Mouse (Mus musculus): Measurements from ENCODE around the gene Atg13. TPM values are rescaled to one million over a fixed set of nuclear protein-coding genes. Genes with fewer than 3 reads are reported as not detected.

Gene Atg13
- 21.6 and 48.3 TPM in 2 replicates for polyA plus RNA-seq (2012; ENCODE audit: low replicate concordance)

DNA sequence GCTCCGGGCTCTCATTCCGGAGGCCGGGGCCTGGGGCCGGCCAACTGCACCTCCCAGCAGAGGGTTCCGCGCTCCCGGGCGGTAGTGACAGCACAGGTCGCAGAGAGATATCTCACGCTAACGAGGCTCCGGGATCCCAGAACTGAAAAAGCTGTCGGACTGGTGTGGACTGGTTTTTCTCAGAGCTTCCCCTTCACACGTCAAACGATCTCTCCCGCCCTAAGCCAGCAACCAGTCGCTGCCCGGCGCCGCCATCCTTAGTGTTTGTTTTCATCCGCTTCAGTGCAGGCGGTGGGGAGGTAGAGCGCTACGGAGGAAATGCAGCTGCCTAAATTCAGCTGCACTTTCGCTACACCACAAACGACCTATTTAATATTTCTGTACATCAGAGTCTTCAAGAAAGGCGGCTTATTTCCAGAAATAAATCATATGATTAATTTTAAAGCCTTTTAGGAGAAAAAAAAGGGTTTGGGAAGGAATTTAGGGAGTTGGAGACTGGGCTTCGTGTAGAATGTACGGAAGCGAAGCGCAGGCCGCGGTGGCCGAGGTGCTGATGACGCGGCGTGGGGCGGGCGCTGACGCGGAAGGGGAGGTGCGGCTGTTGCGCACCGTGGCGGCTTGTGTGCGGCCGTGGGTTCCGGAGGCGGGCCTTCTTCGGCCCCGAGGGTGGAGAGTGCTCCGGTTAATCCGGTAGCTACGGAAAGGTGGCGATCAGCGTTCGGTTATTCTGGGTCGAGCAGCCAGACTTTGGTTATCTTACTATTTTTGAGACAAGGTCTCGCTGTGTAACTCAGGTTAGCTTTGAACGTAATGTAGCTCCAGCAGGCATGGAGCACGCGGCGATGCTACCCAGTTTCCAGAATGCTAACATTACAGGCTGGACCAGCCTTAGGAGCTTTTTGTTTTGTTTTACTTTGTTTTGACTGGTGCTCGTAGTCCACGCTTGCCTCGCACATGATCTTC lies at the start of gene Atg13, which contains the start of gene Harbi1:
TSS of gene Atg13 (minus strand) at position 305 of the 963 bp plus-strand sequence.
TSS of gene Harbi1 (plus strand) at position 581 of the 963 bp plus-strand sequence.

DNA sequence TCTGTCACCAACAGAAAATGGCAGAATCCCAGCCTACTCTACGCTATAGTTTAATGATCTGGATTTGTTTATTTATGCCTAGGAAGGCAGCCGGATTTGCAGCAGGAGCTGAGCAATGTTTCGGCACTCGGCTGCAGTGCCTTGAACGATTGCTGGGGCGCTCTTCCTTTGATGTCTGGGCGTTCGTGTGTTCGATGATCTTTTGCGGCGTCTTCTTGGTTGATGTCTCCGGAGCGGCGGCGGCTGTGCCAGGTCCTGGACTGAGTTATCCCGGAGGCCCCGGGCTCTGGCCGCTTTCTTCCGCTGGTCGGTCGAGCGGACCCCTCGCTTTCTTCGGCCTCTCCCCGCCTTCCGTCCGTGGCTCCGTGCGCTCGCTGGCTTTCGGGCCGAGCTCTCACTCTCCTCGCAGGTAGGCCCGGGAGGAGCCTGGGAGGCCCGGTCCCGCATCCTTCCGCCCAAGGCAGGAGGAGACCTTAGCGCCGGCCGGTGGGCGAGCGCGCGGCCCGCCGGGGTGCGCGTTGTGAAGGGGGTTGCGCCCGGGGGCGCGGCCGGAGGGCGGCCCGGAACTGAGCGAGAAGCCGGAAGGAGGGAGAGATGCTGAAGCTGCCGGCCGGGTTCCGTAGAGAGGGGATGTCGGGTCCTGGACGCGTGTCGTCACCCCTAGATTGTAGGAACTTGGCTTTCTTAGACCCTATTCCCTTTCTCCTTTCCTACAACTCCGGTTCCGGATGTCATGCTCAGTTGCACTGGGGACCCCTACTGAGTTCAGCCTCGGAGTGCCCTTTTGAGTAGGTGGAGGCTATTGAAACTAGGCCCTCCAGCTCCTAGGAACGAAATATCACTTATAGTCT lies 19.8 kb upstream of the Atg13 start, which contains the start of gene Ambra1:
TSS of gene Ambra1 (plus strand) at position 164 of the 851 bp plus-strand sequence.

DNA sequence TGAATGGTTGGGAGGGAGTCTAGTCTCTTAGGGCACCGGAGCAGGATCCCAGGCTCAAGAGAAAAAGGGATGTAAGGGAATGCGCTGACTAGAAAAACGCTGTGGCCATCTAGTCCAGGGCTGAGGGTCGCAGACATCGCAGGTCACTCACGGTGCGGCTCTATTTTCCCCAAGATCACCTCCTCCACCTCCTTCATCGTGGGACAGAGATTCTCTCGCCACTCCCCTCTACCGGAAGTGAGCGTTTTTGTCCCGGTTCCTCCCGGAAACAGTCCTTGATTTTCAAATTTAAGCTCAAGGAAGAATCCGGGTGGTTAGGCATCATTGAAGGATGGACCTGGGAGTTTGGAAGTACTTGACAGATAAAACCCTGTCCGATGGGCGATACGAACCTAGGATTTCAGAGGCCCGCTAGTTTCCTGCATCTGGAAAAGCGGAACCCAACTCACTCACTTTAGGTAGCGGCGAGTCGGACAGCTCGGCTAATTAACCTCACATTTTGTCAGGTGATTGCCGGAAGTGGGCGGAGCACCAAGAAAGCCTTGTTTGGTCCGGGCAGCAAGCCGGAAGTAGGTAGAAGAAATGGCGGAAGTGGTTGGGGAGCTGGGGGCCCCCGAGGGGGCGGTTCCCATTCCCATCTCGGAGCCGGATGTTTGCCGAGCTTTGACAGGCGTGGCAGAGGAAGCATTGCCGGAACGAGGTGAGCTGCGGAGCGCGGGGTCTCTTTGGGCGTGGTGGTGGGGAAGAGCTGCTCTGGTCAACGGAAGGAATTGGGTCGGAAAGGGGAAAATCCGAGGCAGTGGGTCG lies 60.6 kb downstream of the Atg13 start, which contains the start of the genes Zfp408 and Arhgap1:
TSS of gene Zfp408 (minus strand) at position 239 of the 807 bp plus-strand sequence.
TSS of gene Arhgap1 (plus strand) at position 308 of the 807 bp plus-strand sequence.

DNA sequence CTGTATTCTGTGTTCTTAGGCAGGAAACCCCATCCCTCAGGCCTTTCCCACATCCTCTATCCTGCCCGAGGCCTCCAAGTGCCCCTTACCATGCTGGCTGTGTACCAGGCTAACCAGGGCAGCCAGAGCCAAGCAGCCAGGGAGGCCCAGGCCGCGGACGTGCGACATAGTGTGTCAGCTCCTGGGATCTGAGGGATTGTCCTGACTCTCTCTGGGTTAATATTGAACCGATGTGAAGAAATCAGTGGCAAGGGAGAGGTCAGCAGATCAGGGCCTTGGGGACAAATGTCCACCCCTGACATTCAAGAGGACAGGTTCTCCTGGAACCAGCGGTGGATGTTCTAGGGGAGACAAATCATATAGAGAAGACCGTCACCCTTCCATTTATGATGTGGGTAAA lies 74.1 kb downstream of the Atg13 start, which contains the start of gene F2:
TSS of gene F2 (minus strand) at position 186 of the 400 bp plus-strand sequence.

Other genes starting within 250 kb of the Atg13 start
- gene Ckap5, start 183.8 kb downstream of the Atg13 start, polyA plus RNA-seq (2012; ENCODE audit: low replicate concordance) = 1.2 and 1.9 TPM in 2 replicates
- not detected in 2 replicates for gene F2, start 74.2 kb downstream of the Atg13 start, polyA plus RNA-seq (2012; ENCODE audit: low replicate concordance)
- gene Zfp408, start 60.8 kb downstream of the Atg13 start, polyA plus RNA-seq (2012; ENCODE audit: low replicate concordance) = 10.3 and 15.6 TPM in 2 replicates
- 9.2 and 57.2 TPM in 2 replicates for gene Arhgap1, start 60.7 kb downstream of the Atg13 start, polyA plus RNA-seq (2012; ENCODE audit: low replicate concordance)
- gene Harbi1, start 276 bp upstream of the Atg13 start, polyA plus RNA-seq (2012; ENCODE audit: low replicate concordance) = 0.07 and 0.93 TPM in 2 replicates
- gene Ambra1, start 19.6 kb upstream of the Atg13 start, polyA plus RNA-seq (2012; ENCODE audit: low replicate concordance) = 30.4 and 31.8 TPM in 2 replicates
- 9.1 and 14.1 TPM in 2 replicates for gene Chrm4, start 216.7 kb upstream of the Atg13 start, polyA plus RNA-seq (2012; ENCODE audit: low replicate concordance)
- 6.0 and 9.2 TPM in 2 replicates for gene Mdk, start 221.7 kb upstream of the Atg13 start, polyA plus RNA-seq (2012; ENCODE audit: low replicate concordance)
- gene Gm9821, start 235.1 kb upstream of the Atg13 start, polyA plus RNA-seq (2012; ENCODE audit: low replicate concordance) = not detected in 2 replicates